ENCODE assay signal across 10 mouse cellular contexts in genomic region chr2:83771155-83771812, GRCm38 (mm10). TPM values are rescaled to one million over a fixed set of nuclear protein-coding genes. Genes with fewer than 3 reads are reported as not detected.
A peak's percentile ranks its signal among the peaks of the same experiment; 100 is the strongest.
DNase-seq lines count a peak whose midpoint lies in the region; ATAC-seq and TF ChIP-seq lines count a peak whose summit lies in the region.
"Had no signal": no experiment of that assay in that cellular context is flagged by ENCODE, and none has a peak within 500 bp of the region (broad histone marks: within the 10 kb centered on the region; RNA-seq: fewer than 3 reads in every experiment).

No protein-coding gene starts in this region.

- no peaks in the 10 kb centered on the region for H3K9me3 ChIP-seq in midbrain, postnatal 0 days (ENCODE audit: low read length)
- H3K9me3 ChIP-seq in midbrain, embryonic 10.5 days (replicated peaks): no peaks in the 10 kb centered on the region
- H3K9me3 ChIP-seq in heart, postnatal 0 days (replicated peaks; ENCODE audit: control insufficient read depth, low read length): no peaks in the 10 kb centered on the region
- H3K9me3 ChIP-seq: embryonic facial prominence, embryonic 15.5 days; neural tube, embryonic 13.5 days had no signal

- no peak overlapping the region for H3K27ac ChIP-seq in midbrain, postnatal 0 days (ENCODE audit: low read depth, low read length)
- no peak overlapping the region for H3K27ac ChIP-seq in midbrain, embryonic 10.5 days (replicated peaks)
- no peak overlapping the region for H3K27ac ChIP-seq in heart, postnatal 0 days (ENCODE audit: low read depth)
- H3K27ac ChIP-seq: embryonic facial prominence, embryonic 15.5 days; neural tube, embryonic 13.5 days had no signal

- H3K4me3 ChIP-seq in midbrain, postnatal 0 days (ENCODE audit: low read depth, low read length): no peak overlapping the region
- H3K4me3 ChIP-seq in midbrain, embryonic 10.5 days: no peak overlapping the region
- H3K4me3 ChIP-seq in heart, postnatal 0 days (ENCODE audit: low read depth, low read length): no peak overlapping the region
- H3K4me3 ChIP-seq: embryonic facial prominence, embryonic 15.5 days; neural tube, embryonic 13.5 days had no signal

- TF ChIP-seq CTCF in midbrain, postnatal 0 days (IDR thresholded peaks at IDR 0.05): peak; percentile 81
- TF ChIP-seq CTCF in heart, postnatal 0 days (IDR thresholded peaks at IDR 0.05; ENCODE audit: low read depth): peak; percentile 89

- H3K4me2 ChIP-seq in midbrain, postnatal 0 days (ENCODE audit: low read depth, low read length, poor library complexity, severe bottlenecking): no peak overlapping the region
- no peak overlapping the region for H3K4me2 ChIP-seq in heart, postnatal 0 days (ENCODE audit: low read depth, low read length)
- H3K4me2 ChIP-seq: embryonic facial prominence, embryonic 15.5 days; neural tube, embryonic 13.5 days had no signal

- 60% methylated on average over 7 of the region's 7 CpGs for WGBS in midbrain, postnatal 0 days
- 64% methylated on average over 7 of the region's 7 CpGs for WGBS in midbrain, embryonic 10.5 days
- 56% methylated on average over 7 of the region's 7 CpGs for WGBS in heart, postnatal 0 days
- 56% methylated on average over 7 of the region's 7 CpGs for WGBS in large intestine, adult 2 months

- peak; percentile 74 for DNase-seq in midbrain, postnatal 0 days (ENCODE audit: low spot score)
- DNase-seq in midbrain, embryonic 10.5 days (ENCODE audit: low spot score): no peak
- peak; percentile 68 for DNase-seq in adrenal gland, adult 2 months
- peak; percentile 76 for DNase-seq in embryo, embryonic 11 days
- DNase-seq in heart, postnatal 0 days (ENCODE audit: low spot score): peak; percentile 72
- peak; percentile 36 for DNase-seq in large intestine, adult 2 months (ENCODE audit: low read depth, low spot score)
- peak; percentile 84 for DNase-seq in lung, postnatal 36 days
- peak; percentile 56 for DNase-seq in thymus, postnatal 0 days (ENCODE audit: low spot score)

- no peaks in the 10 kb centered on the region for H3K4me1 ChIP-seq in midbrain, postnatal 0 days (ENCODE audit: insufficient read depth, low read length)
- H3K4me1 ChIP-seq in midbrain, embryonic 10.5 days: no peaks in the 10 kb centered on the region
- no peaks in the 10 kb centered on the region for H3K4me1 ChIP-seq in heart, postnatal 0 days (ENCODE audit: control insufficient read depth, insufficient read depth)
- H3K4me1 ChIP-seq: embryonic facial prominence, embryonic 15.5 days; neural tube, embryonic 13.5 days had no signal

- no peaks in the 10 kb centered on the region for H3K27me3 ChIP-seq in midbrain, postnatal 0 days (ENCODE audit: insufficient read depth, low read length)
- no peaks in the 10 kb centered on the region for H3K27me3 ChIP-seq in midbrain, embryonic 10.5 days (ENCODE audit: low read depth, poor library complexity, severe bottlenecking)
- peaks cover 10% of the 10 kb centered on the region for H3K27me3 ChIP-seq in heart, postnatal 0 days (ENCODE audit: control insufficient read depth, insufficient read depth, low read length)
- H3K27me3 ChIP-seq: embryonic facial prominence, embryonic 15.5 days; neural tube, embryonic 13.5 days had no signal

- H3K36me3 ChIP-seq in midbrain, postnatal 0 days (ENCODE audit: insufficient read depth, low read length): no peaks in the 10 kb centered on the region
- H3K36me3 ChIP-seq in midbrain, embryonic 10.5 days: peaks cover 50% of the 10 kb centered on the region
- H3K36me3 ChIP-seq in heart, postnatal 0 days (replicated peaks; ENCODE audit: control insufficient read depth, insufficient read depth, low read length): peaks cover 42% of the 10 kb centered on the region

- no peak overlapping the region for H3K9ac ChIP-seq in midbrain, postnatal 0 days (replicated peaks; ENCODE audit: low read length, poor library complexity, severe bottlenecking)
- H3K9ac ChIP-seq in heart, postnatal 0 days (replicated peaks; ENCODE audit: low read depth, low read length): no peak overlapping the region
- H3K9ac ChIP-seq: embryonic facial prominence, embryonic 15.5 days; neural tube, embryonic 13.5 days had no signal

- TF ChIP-seq EP300 in heart, postnatal 0 days (IDR thresholded peaks at IDR 0.05; ENCODE audit: low read depth): no peak

- ATAC-seq in midbrain, postnatal 0 days (ENCODE audit: low FRiP score): no peak
- no peak for ATAC-seq in heart, postnatal 0 days (ENCODE audit: insufficient read depth, low read depth)

RNA-seq across cellular contexts. Expression of gene Fam171b, which starts 41.2 kb away (rescaled TPM):
- total RNA-seq in midbrain, postnatal 0 days (2014; rRNA removed): 98.6 and 116 TPM in 2 replicates
- polyA plus RNA-seq in midbrain, postnatal 0 days (2015; fragmentation: Nextera tagmentation; extraction: Ambion mirVana): 91.8 and 97.9 TPM in 2 replicates
- polyA plus RNA-seq in midbrain, embryonic 10.5 days (2016; fragmentation: Nextera tagmentation; extraction: Ambion mirVana): 24.3 and 32.6 TPM in 2 replicates
- 1 to 10 TPM; 4.2 to 5.9 TPM for total RNA-seq in adrenal gland, adult 2 months (2021)
- 1.0 and 1.3 TPM in 2 replicates for polyA plus RNA-seq in adrenal gland, adult 2 months (2012; rRNA removed)
- 0.19 and 0.50 TPM in 2 replicates for total RNA-seq in heart, postnatal 0 days (2014; rRNA removed; ENCODE audit: low replicate concordance)
- polyA plus RNA-seq in heart, postnatal 0 days (2015; fragmentation: Nextera tagmentation; extraction: Ambion mirVana): 0.55 and 0.67 TPM in 2 replicates
- polyA plus RNA-seq in large intestine, adult 2 months (2012; rRNA removed): 0.41 and 0.52 TPM in 2 replicates
- 0.60 and 0.94 TPM in 2 replicates for polyA plus RNA-seq in thymus, postnatal 0 days (2015; fragmentation: Nextera tagmentation; extraction: Ambion mirVana)

RNA-seq across cellular contexts. Expression of gene Itgav, which starts 47.1 kb away (rescaled TPM):
- 30.5 and 30.7 TPM in 2 replicates for total RNA-seq in midbrain, postnatal 0 days (2014; rRNA removed)
- 26.7 and 30.8 TPM in 2 replicates for polyA plus RNA-seq in midbrain, postnatal 0 days (2015; fragmentation: Nextera tagmentation; extraction: Ambion mirVana)
- 28.8 and 29.2 TPM in 2 replicates for polyA plus RNA-seq in midbrain, embryonic 10.5 days (2016; fragmentation: Nextera tagmentation; extraction: Ambion mirVana)
- 100 to 1,000 TPM; 127 to 133 TPM for total RNA-seq in adrenal gland, adult 2 months (2021)
- polyA plus RNA-seq in adrenal gland, adult 2 months (2012; rRNA removed): 196 and 209 TPM in 2 replicates
- total RNA-seq in heart, postnatal 0 days (2014; rRNA removed; ENCODE audit: low replicate concordance): 23.2 and 66.4 TPM in 2 replicates
- polyA plus RNA-seq in heart, postnatal 0 days (2015; fragmentation: Nextera tagmentation; extraction: Ambion mirVana): 37.4 and 42.1 TPM in 2 replicates
- 8.5 and 18.2 TPM in 2 replicates for polyA plus RNA-seq in large intestine, adult 2 months (2012; rRNA removed)
- polyA plus RNA-seq in thymus, postnatal 0 days (2015; fragmentation: Nextera tagmentation; extraction: Ambion mirVana): 43.3 and 54.9 TPM in 2 replicates

Comparison
In these comparisons a context has a peak if more than half of its experiments do, and no peak if none do; other contexts are left out.
1. RNA of gene Fam171b, which starts 41.2 kb away (polyA plus RNA-seq): 91.8 to 97.9 TPM in midbrain, postnatal 0 days and 24.3 to 32.6 TPM in midbrain, embryonic 10.5 days; 1.0 to 1.3 TPM in adrenal gland, adult 2 months, 0.60 to 0.94 TPM in thymus, postnatal 0 days, 0.55 to 0.67 TPM in heart, postnatal 0 days and 0.41 to 0.52 TPM in large intestine, adult 2 months; every median in the first group is over 10 times any median in the second.